Mouse (Mus musculus) neutrophil, adult 83 days (primary cell): ENCODE measurements around the gene Vmn2r10. TPM values are rescaled to one million over a fixed set of nuclear protein-coding genes. Genes with fewer than 3 reads are reported as not detected.

Experiments used
- total RNA-seq, 2 experiments: library from RNA; stranded (reverse); gene quantifications; one replicate each; pipeline ENCODE4 v1.2.4; 2023

Gene Vmn2r10
- total RNA-seq = not detected

DNA sequence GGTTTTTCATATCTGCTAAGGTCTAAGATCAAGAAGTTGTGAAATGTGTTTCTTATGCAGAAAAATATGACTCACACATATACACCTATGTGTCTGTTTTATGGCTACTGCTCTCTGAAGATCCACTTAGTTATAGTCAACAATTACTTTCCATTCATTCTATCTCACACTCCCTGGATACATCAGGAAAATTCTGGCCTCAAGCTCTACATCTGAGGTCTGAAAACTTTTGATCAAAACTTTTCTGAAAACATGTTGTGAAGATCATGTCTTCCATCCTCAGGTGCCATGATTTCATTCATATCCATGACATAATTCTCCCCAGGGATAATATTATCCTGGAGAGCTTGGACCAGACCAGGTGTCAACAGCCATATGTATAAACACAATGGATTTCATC, at the start of gene Vmn2r10:
Gene Vmn2r10 (minus strand): TSS at position 101 of the 400 bp plus-strand sequence.

Other genes with a start within 250 kb of the Vmn2r10 start
- gene Rnf212, start 231.5 kb downstream of the Vmn2r10 start, total RNA-seq = 1 to 10 TPM; 1.9 to 2.3 TPM
- not detected for gene Tmed11, start 211.2 kb downstream of the Vmn2r10 start, total RNA-seq
- gene Vmn2r8, start 197.7 kb downstream of the Vmn2r10 start, total RNA-seq = not detected
- gene Vmn2r9, start 153.9 kb downstream of the Vmn2r10 start, total RNA-seq = not detected
- gene Vmn2r11, start 53.0 kb upstream of the Vmn2r10 start, total RNA-seq = not detected
- not detected for gene Vmn2r12, start 91.4 kb upstream of the Vmn2r10 start, total RNA-seq
- not detected for gene Vmn2r13, start 185.7 kb upstream of the Vmn2r10 start, total RNA-seq
- not detected for gene Vmn2r14, start 218.2 kb upstream of the Vmn2r10 start, total RNA-seq